ENCODE assay signal across 14 mouse cellular contexts in genomic region chr4:128691195-128691594, GRCm38 (mm10). TPM values are rescaled to one million over a fixed set of nuclear protein-coding genes. Genes with fewer than 3 reads are reported as not detected.
DNase-seq lines count a peak whose midpoint lies in the region; ATAC-seq lines count a peak whose summit lies in the region.
"Had no signal": no experiment of that assay in that cellular context is flagged by ENCODE, and none has a peak within 500 bp of the region (broad histone marks: within the 10 kb centered on the region; RNA-seq: fewer than 3 reads in every experiment).

No protein-coding gene starts in this region.

- no peak for DNase-seq in kidney, postnatal 25 days
- DNase-seq in 416B (ENCODE audit: low read depth), result peak; percentile 95
- DNase-seq in embryonic facial prominence, embryonic 10.5 days (ENCODE audit: low spot score), result no peak
- DNase-seq in heart, postnatal 4 days, result no peak
- DNase-seq in urinary bladder, postnatal 36 days (ENCODE audit: low spot score in 2 of 2), result no peak
- DNase-seq in cerebellum, postnatal 25 days, result no peak
- DNase-seq: heart, adult 18-20 months; heart, postnatal 10 days; lung, adult 18-20 months; right cerebral cortex, postnatal 4 days had no signal

- H3K4me3 ChIP-seq in kidney, embryonic 14.5 days (ENCODE audit: low read length), result no peak overlapping the region
- no peak overlapping the region for H3K4me3 ChIP-seq in embryonic facial prominence, embryonic 10.5 days
- H3K4me3 ChIP-seq in limb, embryonic 12.5 days (replicated peaks), result no peak overlapping the region
- H3K4me3 ChIP-seq: erythroblast, embryonic 14.5 days had no signal

- ATAC-seq in kidney, embryonic 14.5 days (ENCODE audit: low FRiP score, low TSS enrichment), result no peak
- ATAC-seq in limb, embryonic 12.5 days (ENCODE audit: insufficient number of reproducible peaks, insufficient read depth, low FRiP score, low TSS enrichment, low read depth), result no peak
- ATAC-seq: inflammation-experienced regulatory T-cells, adult 6 months had no signal

- WGBS in kidney, embryonic 14.5 days, result 77% methylated on average over 4 of the region's 4 CpGs
- WGBS in embryonic facial prominence, embryonic 10.5 days, result 88% methylated on average over 4 of the region's 4 CpGs
- WGBS in limb, embryonic 12.5 days, result 85% methylated on average over 4 of the region's 4 CpGs

- peaks cover 53% of the 10 kb centered on the region for H3K4me1 ChIP-seq in kidney, embryonic 14.5 days (ENCODE audit: control insufficient read depth, insufficient read depth, low read length)
- H3K4me1 ChIP-seq in embryonic facial prominence, embryonic 10.5 days, result peaks cover 76% of the 10 kb centered on the region
- H3K4me1 ChIP-seq in limb, embryonic 12.5 days (replicated peaks), result peaks cover 83% of the 10 kb centered on the region

- H3K4me2 ChIP-seq in kidney, embryonic 14.5 days (replicated peaks; ENCODE audit: low read depth, low read length), result no peak overlapping the region
- H3K4me2 ChIP-seq in limb, embryonic 12.5 days, result no peak overlapping the region

- H3K27me3 ChIP-seq in kidney, embryonic 14.5 days (ENCODE audit: control insufficient read depth, insufficient read depth, low read length), result no peaks in the 10 kb centered on the region
- no peaks in the 10 kb centered on the region for H3K27me3 ChIP-seq in embryonic facial prominence, embryonic 10.5 days (replicated peaks; ENCODE audit: low read depth, poor library complexity, severe bottlenecking)
- no peaks in the 10 kb centered on the region for H3K27me3 ChIP-seq in limb, embryonic 12.5 days

- H3K27ac ChIP-seq in kidney, embryonic 14.5 days (ENCODE audit: low read depth, low read length), result peak overlapping the region; percentile 12; the same call in 1 of the 2 replicates
- peak overlapping the region; percentile 37 for H3K27ac ChIP-seq in embryonic facial prominence, embryonic 10.5 days (replicated peaks)
- peak overlapping the region; percentile 86 for H3K27ac ChIP-seq in limb, embryonic 12.5 days

- H3K9ac ChIP-seq in kidney, embryonic 14.5 days (ENCODE audit: low read depth, low read length), result no peak overlapping the region
- no peak overlapping the region for H3K9ac ChIP-seq in limb, embryonic 12.5 days (replicated peaks)

- H3K9me3 ChIP-seq in kidney, embryonic 14.5 days (ENCODE audit: control insufficient read depth, low read length), result no peaks in the 10 kb centered on the region
- 0 out of 2 replicates have a peak, but pooled peaks cover 8% of the 10 kb centered on the region for H3K9me3 ChIP-seq in embryonic facial prominence, embryonic 10.5 days
- peaks cover 6% of the 10 kb centered on the region; the same call in 1 of the 2 replicates for H3K9me3 ChIP-seq in limb, embryonic 12.5 days

- H3K36me3 ChIP-seq in kidney, embryonic 14.5 days (ENCODE audit: control insufficient read depth, insufficient read depth, low read length), result no peaks in the 10 kb centered on the region
- peaks cover 4% of the 10 kb centered on the region; the same call in 1 of the 2 replicates for H3K36me3 ChIP-seq in embryonic facial prominence, embryonic 10.5 days (replicated peaks)
- no peaks in the 10 kb centered on the region for H3K36me3 ChIP-seq in limb, embryonic 12.5 days

RNA-seq across cellular contexts. Expression of gene Phc2, which starts 36.7 kb away (rescaled TPM):
- polyA plus RNA-seq in kidney, embryonic 14.5 days (2014; fragmentation: Nextera tagmentation; extraction: Ambion mirVana), result 46.6 and 50.2 TPM in 2 replicates
- 69.5 and 84.4 TPM in 2 replicates for polyA plus RNA-seq in embryonic facial prominence, embryonic 10.5 days (2016; fragmentation: Nextera tagmentation; extraction: Ambion mirVana)
- 69.0 and 81.6 TPM in 2 replicates for polyA plus RNA-seq in limb, embryonic 12.5 days (2016; fragmentation: Nextera tagmentation; extraction: Ambion mirVana)
- 10 to 100 TPM; 69.1 to 72.5 TPM for total RNA-seq in heart, postnatal 4 days (2021)

Comparison
In these comparisons a context has a peak if more than half of its experiments do, and no peak if none do; other contexts are left out.
1. H3K27ac ChIP-seq: peak in every context shown above with its lines; median percentile 86 in limb, embryonic 12.5 days; 37 in embryonic facial prominence, embryonic 10.5 days; 12 in kidney, embryonic 14.5 days.